Mouse (Mus musculus) forebrain, embryonic 16.5 days (tissue): ENCODE measurements at regions not wholly inside any gene's neighbourhood (a gene's known extent, or its start where the extent isn't known, plus 50 kb on each side); places are given as distances from the start of the nearest gene placed in this dataset.

ENCODE experiments used
- ATAC-seq: fragments of 200-750 bp; cut with Nextera tagmentation; 2 replicates; pipeline ENCODE4 v1.8.0; 2017; ENCODE audit warnings: mild to moderate bottlenecking, moderate library complexity
- H3K27ac ChIP-seq: fragments of 300-500 bp; sonication (generic); 2 replicates; pipeline ENCODE4 v1.5.1; 2014; ENCODE audit warnings: low read length, control low read depth
- H3K27me3 ChIP-seq: fragments of 300-500 bp; sonication (generic); replicated peaks from 2 replicates; pipeline ENCODE4 v1.6.1; 2014; ENCODE audit warnings: low read length; ENCODE audit not compliant: control insufficient read depth, insufficient read depth
- H3K36me3 ChIP-seq: fragments of 300-500 bp; sonication (generic); 2 replicates; pipeline ENCODE4 v1.6.1; 2014; ENCODE audit not compliant: control insufficient read depth, insufficient read depth
- H3K4me1 ChIP-seq: fragments of 300-500 bp; sonication (generic); replicated peaks from 2 replicates; pipeline ENCODE4 v1.6.1; 2014; ENCODE audit warnings: low read length; ENCODE audit not compliant: control insufficient read depth, insufficient read depth
- H3K4me2 ChIP-seq: fragments of 300-500 bp; sonication (generic); 2 replicates; pipeline ENCODE4 v1.6.1; 2014; ENCODE audit warnings: mild to moderate bottlenecking, low read length, control low read depth
- H3K4me3 ChIP-seq: fragments of 300-500 bp; sonication (generic); replicated peaks from 2 replicates; pipeline ENCODE4 v1.5.1; 2014; ENCODE audit warnings: mild to moderate bottlenecking, low read length, control low read depth
- H3K9ac ChIP-seq: fragments of 300-500 bp; sonication (generic); replicated peaks from 2 replicates; pipeline ENCODE4 v1.6.1; 2014; ENCODE audit warnings: low read depth, low read length, control low read depth
- H3K9me3 ChIP-seq: fragments of 300-500 bp; sonication (generic); 2 replicates; pipeline ENCODE4 v1.6.1; 2016; ENCODE audit warnings: low read length; ENCODE audit not compliant: control insufficient read depth
- WGBS: fragments of 180-500 bp; shearing (Covaris S2); extraction: QIAGEN DNeasy Blood & Tissue Kit; methylation state at CpG from one replicate; pipeline ENCODE4 v1.1.7; 2014; 5-methylcytosine and 5-hydroxymethylcytosine counted together

DNA sequence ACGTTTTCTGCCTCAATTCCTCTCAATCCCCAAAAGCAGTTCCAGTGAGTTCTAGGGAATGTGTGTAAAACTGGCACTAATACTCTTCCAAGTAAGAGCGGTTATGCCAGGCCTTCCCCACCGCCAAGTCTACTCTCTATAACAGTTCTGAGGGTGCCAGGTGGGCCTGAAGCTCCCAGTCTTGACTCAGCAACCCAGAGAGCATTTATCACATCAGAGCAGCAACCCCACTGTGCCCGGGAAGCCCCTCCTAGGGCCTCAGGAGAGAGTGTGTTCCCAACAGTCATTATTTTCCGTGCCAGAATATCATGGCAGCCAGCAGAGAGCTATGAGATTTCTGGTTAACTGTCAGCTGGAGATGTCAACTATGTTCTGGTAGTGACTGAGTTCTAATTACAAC lies 169.1 kb downstream of the Galc start:
- H3K27ac ChIP-seq: no peak overlapping the region
- ATAC-seq: peak; percentile 89

GRCm38 (mm10) chr12:98078351-98078750 lies 180.9 kb downstream of the Galc start:
- Histone ChIP-seq H3K4me2 (no peak overlapping the region), H3K9ac (no peak overlapping the region), H3K27me3 (no peaks in the 10 kb centered on the region), H3K4me1 (no peaks in the 10 kb centered on the region), H3K27ac (no peak overlapping the region), H3K9me3 (no peaks in the 10 kb centered on the region), H3K36me3 (no peaks in the 10 kb centered on the region), H3K4me3 (no peak overlapping the region)
- 90% methylated on average over 1 of the region's 1 CpGs for WGBS
- ATAC-seq: no peak

More for the DNA sequence above, 169.1 kb downstream of the Galc start:
- no peak overlapping the region for H3K4me3 ChIP-seq
- peaks cover 8% of the 10 kb centered on the region for H3K9me3 ChIP-seq
- H3K9ac ChIP-seq: no peak overlapping the region
- no peaks in the 10 kb centered on the region for H3K27me3 ChIP-seq
- no peaks in the 10 kb centered on the region for H3K36me3 ChIP-seq
- H3K4me1 ChIP-seq: no peaks in the 10 kb centered on the region
- H3K4me2 ChIP-seq: no peak overlapping the region
- WGBS: 53% methylated on average over 5 of the region's 5 CpGs

DNA sequence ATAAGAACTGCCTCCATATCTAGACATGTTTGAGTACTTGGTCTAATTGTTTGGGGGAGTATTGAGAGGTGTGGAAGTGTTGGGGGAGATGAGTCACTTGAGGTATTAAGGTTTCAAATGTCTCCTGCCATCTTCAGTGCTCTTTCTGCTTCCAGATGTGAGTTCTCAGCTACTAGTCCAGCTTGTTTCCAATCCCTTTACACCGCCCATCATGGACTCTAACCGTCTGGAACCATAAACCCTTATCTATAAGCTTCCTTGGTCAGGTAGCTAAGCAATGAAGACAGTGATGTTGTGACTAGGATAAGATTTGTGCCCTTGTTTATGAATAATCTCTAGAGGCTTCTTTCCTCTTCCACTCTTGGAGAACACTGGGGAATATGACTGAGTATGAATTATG lies 183.7 kb downstream of the Galc start:
- 93% methylated on average over 2 of the region's 2 CpGs for WGBS
- ATAC-seq: no peak
- Histone ChIP-seq H3K4me2 (no peak overlapping the region), H3K9me3 (no peaks in the 10 kb centered on the region; the same call in 1 of the 2 replicates), H3K36me3 (no peaks in the 10 kb centered on the region), H3K27me3 (no peaks in the 10 kb centered on the region), H3K9ac (no peak overlapping the region), H3K4me1 (no peaks in the 10 kb centered on the region), H3K27ac (no peak overlapping the region), H3K4me3 (no peak overlapping the region)

DNA sequence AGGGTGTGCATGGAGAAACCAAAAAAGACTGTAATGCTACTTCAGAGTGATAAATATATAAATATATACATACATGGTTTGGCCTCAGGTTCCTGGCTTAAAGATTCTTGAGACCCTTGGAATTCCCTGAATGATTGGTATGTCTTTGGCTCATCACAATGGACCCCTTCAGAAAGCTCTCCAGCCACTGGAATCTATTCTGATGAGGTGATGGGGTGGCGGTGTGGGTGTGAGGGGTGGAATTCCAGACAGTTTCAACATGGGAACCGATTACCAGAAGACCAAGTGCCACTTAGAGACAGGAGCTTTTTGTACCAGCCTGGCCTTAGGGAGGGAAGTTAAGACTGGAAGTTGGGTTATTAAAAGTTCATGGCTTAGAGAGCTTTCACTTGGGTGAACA lies 190.1 kb downstream of the Galc start:
- H3K27ac ChIP-seq: no peak overlapping the region
- no peak overlapping the region for H3K4me2 ChIP-seq
- no peaks in the 10 kb centered on the region for H3K4me1 ChIP-seq
- no peak for ATAC-seq
- WGBS: 63% methylated on average over 2 of the region's 2 CpGs
- H3K27me3 ChIP-seq: no peaks in the 10 kb centered on the region
- no peak overlapping the region for H3K4me3 ChIP-seq
- no peak overlapping the region for H3K9ac ChIP-seq
- H3K36me3 ChIP-seq: no peaks in the 10 kb centered on the region
- no peaks in the 10 kb centered on the region; the same call in 1 of the 2 replicates for H3K9me3 ChIP-seq

GRCm38 (mm10) chr12:98059419-98060180 lies 199.7 kb downstream of the Galc start:
- Histone ChIP-seq H3K4me1 (no peaks in the 10 kb centered on the region), H3K27me3 (no peaks in the 10 kb centered on the region), H3K4me2 (no peak overlapping the region), H3K9me3 (no peaks in the 10 kb centered on the region), H3K36me3 (no peaks in the 10 kb centered on the region), H3K4me3 (no peak overlapping the region), H3K9ac (no peak overlapping the region), H3K27ac (peak overlapping the region; percentile 3; the same call in 1 of the 2 replicates)
- peak; percentile 95 for ATAC-seq
- 19% methylated on average over 7 of the region's 7 CpGs for WGBS

GRCm38 (mm10) chr12:98058977-98059376 lies 200.3 kb downstream of the Galc start:
- no peak overlapping the region for H3K9ac ChIP-seq
- no peaks in the 10 kb centered on the region for H3K36me3 ChIP-seq
- peak overlapping the region; percentile 29; the same call in 1 of the 2 replicates for H3K27ac ChIP-seq
- H3K4me1 ChIP-seq: no peaks in the 10 kb centered on the region
- H3K4me2 ChIP-seq: no peak overlapping the region
- no peaks in the 10 kb centered on the region for H3K27me3 ChIP-seq
- H3K9me3 ChIP-seq: no peaks in the 10 kb centered on the region
- peak; percentile 80 for ATAC-seq
- H3K4me3 ChIP-seq: no peak overlapping the region
- WGBS: 60% methylated on average over 2 of the region's 2 CpGs

GRCm38 (mm10) chr12:98050934-98051333 lies 208.3 kb downstream of the Galc start:
- H3K36me3 ChIP-seq: no peaks in the 10 kb centered on the region
- H3K9ac ChIP-seq: no peak overlapping the region
- H3K4me1 ChIP-seq: peaks cover 18% of the 10 kb centered on the region; the same call in 1 of the 2 replicates
- H3K9me3 ChIP-seq: no peaks in the 10 kb centered on the region
- no peak for ATAC-seq
- WGBS: 74% methylated on average over 4 of the region's 4 CpGs
- no peak overlapping the region for H3K4me3 ChIP-seq
- H3K27me3 ChIP-seq: no peaks in the 10 kb centered on the region
- no peak overlapping the region for H3K27ac ChIP-seq
- H3K4me2 ChIP-seq: no peak overlapping the region

DNA sequence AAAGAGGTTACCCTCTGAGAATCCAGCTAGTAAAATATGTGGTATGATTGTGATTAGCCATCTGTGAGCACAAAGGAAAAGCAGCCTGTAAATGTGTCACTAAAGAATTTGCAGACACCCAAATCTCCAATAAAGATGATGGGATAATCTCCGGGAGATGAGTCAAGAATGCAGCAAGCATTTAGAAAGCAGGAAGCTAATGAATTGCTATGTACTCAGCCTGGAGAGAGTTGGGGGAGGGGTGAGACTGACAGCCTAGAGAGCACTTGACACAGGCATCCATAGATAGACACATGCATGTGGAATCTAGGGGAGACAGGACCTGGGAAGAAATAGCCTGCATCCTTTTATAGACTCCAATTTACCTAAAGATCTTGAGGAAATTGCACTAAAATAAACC lies 208.8 kb downstream of the Galc start:
- Histone ChIP-seq H3K9me3 (no peaks in the 10 kb centered on the region), H3K27ac (no peak overlapping the region), H3K4me3 (no peak overlapping the region), H3K27me3 (no peaks in the 10 kb centered on the region), H3K4me2 (no peak overlapping the region), H3K4me1 (peaks cover 18% of the 10 kb centered on the region; the same call in 1 of the 2 replicates), H3K36me3 (no peaks in the 10 kb centered on the region), H3K9ac (no peak overlapping the region)
- no peak for ATAC-seq
- WGBS: 21% methylated on average over 1 of the region's 1 CpGs

GRCm38 (mm10) chr12:98050057-98050456 lies 209.2 kb downstream of the Galc start:
- Histone ChIP-seq H3K9ac (no peak overlapping the region), H3K9me3 (no peaks in the 10 kb centered on the region), H3K4me3 (no peak overlapping the region), H3K4me2 (no peak overlapping the region), H3K27me3 (no peaks in the 10 kb centered on the region), H3K36me3 (no peaks in the 10 kb centered on the region), H3K27ac (0 out of 2 replicates have a peak overlapping the region, but pooled peaks have one; percentile 15), H3K4me1 (peaks cover 18% of the 10 kb centered on the region; the same call in 1 of the 2 replicates)
- 37% methylated on average over 5 of the region's 5 CpGs for WGBS
- ATAC-seq: no peak
